Mouse (Mus musculus): ENCODE results near the gene Sars2. TPM values are rescaled to one million over a fixed set of nuclear protein-coding genes. Genes with fewer than 3 reads are reported as not detected.

The Sars2 gene
- polyA plus RNA-seq, 1 experiment from 2014 or later: 20.4 TPM

DNA sequence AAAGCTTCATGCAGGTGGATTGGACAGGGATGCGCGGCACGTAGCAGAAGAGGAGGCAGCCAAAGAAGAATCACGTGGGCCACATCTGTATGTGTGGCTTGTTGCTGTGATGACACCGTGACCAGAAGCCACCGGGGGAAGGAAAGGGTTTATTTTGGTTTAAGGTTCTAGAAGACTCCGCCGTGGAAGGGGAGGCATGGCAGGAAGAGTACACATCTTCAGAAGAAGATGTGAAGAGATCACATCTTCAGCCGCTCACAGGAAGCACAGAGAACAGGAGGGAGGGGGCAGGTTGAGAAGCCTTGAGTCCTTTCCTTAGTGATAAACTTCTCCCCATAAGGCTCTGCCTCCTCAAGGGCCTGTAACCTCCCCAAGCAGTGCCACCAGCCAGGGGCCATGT is 58.2 kb downstream of the Sars2 start:
- no peaks in the 10 kb centered on the region; the same call in 1 of the 2 replicates for H3K27me3 ChIP-seq (replicated peaks)
- H3K9me3 ChIP-seq (replicated peaks): no peaks in the 10 kb centered on the region
- no peak overlapping the region for H3K27ac ChIP-seq
- ATAC-seq: no peak
- 87% methylated on average over 9 of the region's 9 CpGs for WGBS (ENCODE audit: insufficient replicate concordance)
- no peak overlapping the region for H3K4me3 ChIP-seq
- H3K36me3 ChIP-seq: peaks cover 15% of the 10 kb centered on the region; the same call in 1 of the 2 replicates
- H3K4me2 ChIP-seq: no peak overlapping the region
- H3K9ac ChIP-seq: no peak overlapping the region
- peaks cover 63% of the 10 kb centered on the region for H3K4me1 ChIP-seq

DNA sequence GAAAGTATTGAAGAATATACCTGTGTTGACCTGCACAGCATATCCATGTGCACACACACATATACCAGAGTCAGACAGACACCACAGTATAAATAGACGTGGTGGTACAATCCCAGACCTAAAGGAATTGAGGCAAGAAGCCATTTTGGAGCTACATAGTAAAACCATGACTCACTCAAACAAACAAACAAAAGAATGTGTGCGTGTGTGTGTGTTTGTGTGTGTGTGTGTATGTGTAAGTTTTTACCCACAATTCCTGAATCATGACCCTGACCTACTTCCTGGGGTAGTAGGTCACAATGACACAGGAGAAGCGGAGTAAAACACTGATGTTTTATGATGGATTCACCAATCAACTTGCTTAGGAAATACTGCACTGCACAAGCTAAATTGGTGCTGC is 59.7 kb downstream of the Sars2 start:
- WGBS (ENCODE audit: insufficient replicate concordance): 74% methylated on average over 3 of the region's 3 CpGs
- Histone ChIP-seq H3K27me3 (replicated peaks) (no peaks in the 10 kb centered on the region), H3K27ac (peak overlapping the region; percentile 80; the same call in 1 of the 2 replicates), H3K4me1 (peaks cover 50% of the 10 kb centered on the region), H3K9me3 (replicated peaks) (no peaks in the 10 kb centered on the region), H3K9ac (no peak overlapping the region), H3K4me3 (no peak overlapping the region), H3K4me2 (no peak overlapping the region), H3K36me3 (peaks cover 15% of the 10 kb centered on the region; the same call in 1 of the 2 replicates)
- ATAC-seq: no peak

DNA sequence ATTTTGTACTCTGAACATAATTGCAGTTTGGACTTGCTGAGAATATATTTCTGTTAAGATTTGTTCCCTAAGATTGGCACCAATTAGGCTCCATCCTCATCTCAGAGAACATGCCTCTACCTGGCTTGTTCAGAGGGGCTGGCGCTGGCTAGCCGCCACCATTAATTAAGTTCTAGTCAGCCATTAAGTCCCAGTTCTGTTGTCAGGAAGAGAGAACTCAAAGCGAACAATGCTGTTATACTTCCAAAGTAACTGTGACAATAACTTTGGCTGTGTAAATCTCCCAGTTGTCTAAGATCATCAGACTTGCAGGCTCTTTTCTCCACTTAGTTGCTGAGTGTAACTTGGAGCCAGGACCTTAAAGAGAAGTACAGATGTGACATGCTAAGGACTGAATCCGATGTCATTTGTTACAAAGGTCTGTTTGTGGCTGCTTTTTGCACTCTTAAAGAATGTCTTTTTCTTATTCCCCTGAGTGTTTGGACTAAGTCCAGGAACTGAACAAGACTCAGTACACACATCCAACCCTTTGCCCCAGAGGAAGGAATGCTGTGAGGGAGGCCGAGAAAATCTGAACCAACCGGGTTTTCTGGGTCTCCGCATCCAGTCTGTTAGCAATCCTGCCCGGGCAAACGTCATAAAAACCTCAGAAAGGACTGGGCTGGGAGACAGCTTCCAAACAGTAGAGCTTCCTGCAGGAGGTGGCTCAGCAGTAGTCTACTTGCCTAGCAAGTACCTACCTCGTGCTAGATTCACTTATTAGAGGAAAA is 60.3 kb downstream of the Sars2 start:
- Histone ChIP-seq H3K27ac (peak overlapping the region; percentile 80), H3K9me3 (replicated peaks) (no peaks in the 10 kb centered on the region), H3K4me1 (peaks cover 47% of the 10 kb centered on the region), H3K4me3 (no peak overlapping the region), H3K9ac (0 out of 2 replicates have a peak overlapping the region, but pooled peaks have one; percentile 40), H3K4me2 (peak overlapping the region; percentile 48), H3K36me3 (peaks cover 15% of the 10 kb centered on the region; the same call in 1 of the 2 replicates), H3K27me3 (replicated peaks) (no peaks in the 10 kb centered on the region)
- 47% methylated on average over 10 of the region's 10 CpGs for WGBS (ENCODE audit: insufficient replicate concordance)
- no peak for ATAC-seq

DNA sequence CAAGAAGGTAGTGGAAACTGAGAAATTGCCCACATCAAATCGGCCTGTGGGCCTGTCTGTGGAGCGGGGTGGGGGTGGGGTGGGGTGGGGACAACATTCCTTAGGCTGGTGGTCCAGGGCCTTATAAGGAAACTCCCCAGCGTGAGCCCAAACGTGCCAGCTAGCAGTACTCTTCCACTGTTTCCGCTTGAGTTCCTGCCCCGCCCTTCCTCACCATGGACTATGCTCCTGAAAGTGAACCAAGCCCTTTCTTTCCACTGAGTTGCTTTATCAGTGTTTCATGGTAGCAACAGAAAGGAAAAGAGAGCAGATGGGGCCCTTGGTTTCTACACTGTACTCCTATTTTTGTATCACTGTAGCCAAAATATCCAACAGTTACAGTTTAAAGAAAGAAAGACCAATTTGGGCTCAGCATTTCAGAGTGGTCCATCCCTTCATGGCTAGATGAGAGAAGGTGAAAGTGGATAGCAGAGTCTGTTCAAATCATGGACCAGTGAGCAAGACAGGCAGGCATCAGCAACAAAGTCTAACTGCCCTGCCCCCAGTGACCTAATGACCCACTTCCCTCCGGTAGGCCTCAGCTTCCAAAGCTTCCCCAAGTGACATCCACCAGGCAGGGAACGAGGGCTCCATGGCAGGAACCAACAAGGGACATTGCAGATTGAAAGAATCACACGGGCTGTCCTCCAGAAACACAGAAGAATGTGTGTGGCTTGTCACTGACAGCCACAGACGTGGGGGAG is 61.2 kb downstream of the Sars2 start:
- peaks cover 48% of the 10 kb centered on the region for H3K4me1 ChIP-seq
- H3K27me3 ChIP-seq (replicated peaks): no peaks in the 10 kb centered on the region
- H3K27ac ChIP-seq: peak overlapping the region; percentile 80
- no peak overlapping the region for H3K4me3 ChIP-seq
- no peaks in the 10 kb centered on the region for H3K9me3 ChIP-seq (replicated peaks)
- ATAC-seq: peak; percentile 69
- peak overlapping the region; percentile 40; the same call in 1 of the 2 replicates for H3K9ac ChIP-seq
- peaks cover 10% of the 10 kb centered on the region; the same call in 1 of the 2 replicates for H3K36me3 ChIP-seq
- 15% methylated on average over 10 of the region's 10 CpGs for WGBS (ENCODE audit: insufficient replicate concordance)
- H3K4me2 ChIP-seq: peak overlapping the region; percentile 48

Other genes starting within 250 kb of the Sars2 start
- gene Ifnl2, start 231.5 kb upstream of the Sars2 start, polyA plus RNA-seq (2016; fragmentation: Nextera tagmentation; extraction: Ambion mirVana): not detected in 2 replicates
- not detected in 2 replicates for gene Ifnl3, start 219.2 kb upstream of the Sars2 start, polyA plus RNA-seq (2016; fragmentation: Nextera tagmentation; extraction: Ambion mirVana)
- gene Sycn, start 201.1 kb upstream of the Sars2 start, polyA plus RNA-seq (2016; fragmentation: Nextera tagmentation; extraction: Ambion mirVana): not detected in 2 replicates
- not detected in 2 replicates for gene Nccrp1, start 194.7 kb upstream of the Sars2 start, polyA plus RNA-seq (2016; fragmentation: Nextera tagmentation; extraction: Ambion mirVana)
- gene Samd4b, start 143.8 kb upstream of the Sars2 start, polyA plus RNA-seq (2016; fragmentation: Nextera tagmentation; extraction: Ambion mirVana): 10.0 and 12.5 TPM in 2 replicates
- gene Pak4, start 143.8 kb upstream of the Sars2 start, polyA plus RNA-seq (2016; fragmentation: Nextera tagmentation; extraction: Ambion mirVana): 24.3 and 24.6 TPM in 2 replicates
- not detected in 2 replicates for gene Acp7, start 110.7 kb upstream of the Sars2 start, polyA plus RNA-seq (2016; fragmentation: Nextera tagmentation; extraction: Ambion mirVana)
- gene Fbxo27, start 49.1 kb upstream of the Sars2 start, polyA plus RNA-seq (2016; fragmentation: Nextera tagmentation; extraction: Ambion mirVana): 0.28 and 0.48 TPM in 2 replicates
- gene Fbxo17, start 25.2 kb upstream of the Sars2 start, polyA plus RNA-seq (2016; fragmentation: Nextera tagmentation; extraction: Ambion mirVana): 1.7 and 1.9 TPM in 2 replicates
- 122 and 123 TPM in 2 replicates for gene Mrps12, start 172 bp upstream of the Sars2 start, polyA plus RNA-seq (2016; fragmentation: Nextera tagmentation; extraction: Ambion mirVana)
- not detected in 2 replicates for gene Ccer2, start 14.2 kb downstream of the Sars2 start, polyA plus RNA-seq (2016; fragmentation: Nextera tagmentation; extraction: Ambion mirVana)
- 28.5 and 29.0 TPM in 2 replicates for gene Sirt2, start 24.7 kb downstream of the Sars2 start, polyA plus RNA-seq (2016; fragmentation: Nextera tagmentation; extraction: Ambion mirVana)
- gene Nfkbib, start 25.5 kb downstream of the Sars2 start, polyA plus RNA-seq (2016; fragmentation: Nextera tagmentation; extraction: Ambion mirVana): 41.6 and 43.1 TPM in 2 replicates
- gene Rinl, start 47.0 kb downstream of the Sars2 start, polyA plus RNA-seq (2016; fragmentation: Nextera tagmentation; extraction: Ambion mirVana): 14.5 and 16.1 TPM in 2 replicates
- gene Hnrnpl, start 66.5 kb downstream of the Sars2 start, polyA plus RNA-seq (2016; fragmentation: Nextera tagmentation; extraction: Ambion mirVana): 186 and 188 TPM in 2 replicates
- 72.3 and 73.6 TPM in 2 replicates for gene Ech1, start 83.2 kb downstream of the Sars2 start, polyA plus RNA-seq (2016; fragmentation: Nextera tagmentation; extraction: Ambion mirVana)
- 2.7 and 3.6 TPM in 2 replicates for gene Lgals4, start 91.9 kb downstream of the Sars2 start, polyA plus RNA-seq (2016; fragmentation: Nextera tagmentation; extraction: Ambion mirVana)
- 0.25 TPM in 1 of 2 replicates, not detected in the other for gene Lgals7, start 121.9 kb downstream of the Sars2 start, polyA plus RNA-seq (2016; fragmentation: Nextera tagmentation; extraction: Ambion mirVana)
- 0.12 and 0.13 TPM in 2 replicates for gene Capn12, start 139.4 kb downstream of the Sars2 start, polyA plus RNA-seq (2016; fragmentation: Nextera tagmentation; extraction: Ambion mirVana)
- 165 and 166 TPM in 2 replicates for gene Actn4, start 220.3 kb downstream of the Sars2 start, polyA plus RNA-seq (2016; fragmentation: Nextera tagmentation; extraction: Ambion mirVana)
- 325 and 336 TPM in 2 replicates for gene Eif3k, start 239.9 kb downstream of the Sars2 start, polyA plus RNA-seq (2016; fragmentation: Nextera tagmentation; extraction: Ambion mirVana)
- gene Map4k1, start 240.1 kb downstream of the Sars2 start, polyA plus RNA-seq (2016; fragmentation: Nextera tagmentation; extraction: Ambion mirVana): 33.3 and 35.0 TPM in 2 replicates